Mouse (Mus musculus): ENCODE measurements around the gene Gm21883. TPM values are rescaled to one million over a fixed set of nuclear protein-coding genes. Genes with fewer than 3 reads are reported as not detected.

The Gm21883 gene
- polyA plus RNA-seq (2015; fragmentation: Illumina TruSeq; extraction: RNeasy Lipid Tissue Mini Kit (QIAGEN cat#74804); ENCODE audit: low read depth, low replicate concordance), result not detected

DNA sequence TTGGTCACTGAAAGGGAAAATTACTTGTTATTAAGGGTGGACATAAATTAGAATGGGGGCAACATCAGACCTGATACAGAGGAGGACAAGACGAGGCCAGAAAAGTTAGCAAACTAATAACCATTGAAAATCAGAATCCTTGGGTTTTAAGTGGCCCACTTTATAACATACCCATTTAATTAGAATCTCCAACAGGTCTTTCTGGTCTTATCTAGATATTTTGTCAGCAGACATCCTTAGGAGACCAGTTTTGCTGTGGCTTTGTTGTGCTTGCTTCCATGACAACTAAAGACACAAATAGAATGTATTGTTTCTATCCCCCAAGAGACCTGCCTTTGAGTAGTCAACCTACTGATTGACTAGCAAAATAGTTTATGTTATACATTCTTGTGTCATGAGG is at the start of gene Gm21883:
TSS of gene Gm21883 (minus strand) at position 101 of the 400 bp plus-strand sequence.

DNA sequence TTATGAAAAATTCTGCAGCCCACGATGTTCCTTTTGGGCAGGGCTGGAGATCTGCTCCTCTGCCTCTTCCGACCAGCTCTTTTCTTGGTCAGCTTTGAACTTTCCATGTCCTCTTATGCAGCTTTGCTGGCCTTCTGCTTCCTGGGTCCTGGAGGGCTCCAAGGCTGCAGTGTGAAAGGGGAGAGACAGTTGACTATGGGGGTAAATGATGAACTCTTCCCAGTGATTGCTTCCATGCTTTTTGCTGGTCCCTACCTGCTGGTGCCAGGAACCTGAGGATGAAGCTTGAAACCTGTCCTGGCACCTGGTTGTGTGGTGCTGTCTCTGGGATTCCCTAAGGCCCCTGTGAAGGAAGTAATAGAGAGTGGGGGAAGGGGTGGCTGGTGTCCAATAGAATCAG is 44.7 kb upstream of the Gm21883 start, which contains the start of gene Spin2e:
TSS of gene Spin2e (minus strand) at position 101 of the 400 bp plus-strand sequence.

Other genes with a start within 250 kb of the Gm21883 start
- gene Btbd35f26, start 237.8 kb downstream of the Gm21883 start, polyA plus RNA-seq (2015; fragmentation: Illumina TruSeq; extraction: RNeasy Lipid Tissue Mini Kit (QIAGEN cat#74804); ENCODE audit: low read depth, low replicate concordance), result not detected
- gene Btbd35f19, start 190.4 kb downstream of the Gm21883 start, polyA plus RNA-seq (2015; fragmentation: Illumina TruSeq; extraction: RNeasy Lipid Tissue Mini Kit (QIAGEN cat#74804); ENCODE audit: low read depth, low replicate concordance), result not detected
- gene Spin2e, start 44.6 kb upstream of the Gm21883 start, polyA plus RNA-seq (2015; fragmentation: Illumina TruSeq; extraction: RNeasy Lipid Tissue Mini Kit (QIAGEN cat#74804); ENCODE audit: low read depth, low replicate concordance), result not detected
- gene Btbd35f25, start 142.9 kb upstream of the Gm21883 start, polyA plus RNA-seq (2015; fragmentation: Illumina TruSeq; extraction: RNeasy Lipid Tissue Mini Kit (QIAGEN cat#74804); ENCODE audit: low read depth, low replicate concordance), result not detected